Mouse (Mus musculus) liver, embryonic 14.5 days (tissue): Measurements from ENCODE around the gene Mtnr1a. TPM values are rescaled to one million over a fixed set of nuclear protein-coding genes. Genes with fewer than 3 reads are reported as not detected.

Experiments
- ATAC-seq: fragments of 200-750 bp; cut with Nextera tagmentation; 2 replicates; pipeline ENCODE4 v1.8.0; 2017; ENCODE audit warnings: moderate number of reproducible peaks, mild to moderate bottlenecking, moderate library complexity; ENCODE audit not compliant: insufficient read depth
- DNase-seq, 3 experiments: peaks; one replicate each; pipeline ENCODE4 v3.0.0-alpha.2; 2012 to 2013; ENCODE audit warnings: low read depth in 3 of 3, low spot score in 3 of 3
- H3K27ac ChIP-seq: fragments of 300-500 bp; sonication (generic); 2 replicates; pipeline ENCODE4 v1.5.1; 2014; ENCODE audit warnings: moderate library complexity, mild to moderate bottlenecking, control low read depth, inconsistent platforms
- H3K27me3 ChIP-seq: fragments of 300-500 bp; sonication (generic); 2 replicates; pipeline ENCODE4 v1.6.1; 2014; ENCODE audit warnings: mild to moderate bottlenecking, low read length, moderate library complexity; ENCODE audit not compliant: control insufficient read depth, insufficient read depth
- H3K36me3 ChIP-seq: fragments of 300-500 bp; sonication (generic); replicated peaks from 2 replicates; pipeline ENCODE4 v1.6.1; 2014; ENCODE audit warnings: low read depth; ENCODE audit not compliant: control insufficient read depth, insufficient read depth
- H3K4me1 ChIP-seq, 2 experiments: fragments of 200-500 bp in 1 of 2; fragments of 300-500 bp in 1 of 2; sonication (generic) in 1 of 2; replicated peaks; 2 replicates each; pipeline ENCODE4 v1.6.1; 2012 to 2014; ENCODE audit warnings: antibody characterized with exemption in 1 of 2, inconsistent platforms in 1 of 2, low read length in 1 of 2; ENCODE audit not compliant: control insufficient read depth in 2 of 2, insufficient read depth in 2 of 2
- H3K4me2 ChIP-seq: fragments of 300-500 bp; sonication (generic); 2 replicates; pipeline ENCODE4 v1.6.1; 2014; ENCODE audit warnings: low read depth, mild to moderate bottlenecking, control low read depth, moderate library complexity
- H3K4me3 ChIP-seq, 2 experiments: fragments of 200-500 bp in 1 of 2; fragments of 300-500 bp in 1 of 2; sonication (generic) in 1 of 2; 2 replicates each; pipeline ENCODE4 v1.5.1; 2012 to 2014; ENCODE audit warnings: low read depth in 2 of 2, low read length in 2 of 2, mild to moderate bottlenecking in 2 of 2, control low read depth in 1 of 2, inconsistent platforms in 1 of 2, moderate library complexity in 1 of 2; ENCODE audit not compliant: insufficient read depth in 1 of 2
- H3K9ac ChIP-seq: fragments of 300-500 bp; sonication (generic); replicated peaks from 2 replicates; pipeline ENCODE4 v1.6.1; 2014; ENCODE audit warnings: mild to moderate bottlenecking, control low read depth, moderate library complexity
- H3K9me3 ChIP-seq: fragments of 300-500 bp; sonication (generic); 2 replicates; pipeline ENCODE4 v1.6.1; 2016; ENCODE audit warnings: low read length, mixed read lengths; ENCODE audit not compliant: control insufficient read depth
- CTCF ChIP-seq: IDR thresholded peaks from 2 replicates; pipeline ENCODE4 v1.5.1; 2016; ENCODE audit warnings: antibody characterized with exemption, low read depth, control low read depth
- EP300 ChIP-seq: IDR thresholded peaks from 2 replicates; pipeline ENCODE4 v1.6.1; 2016; ENCODE audit warnings: antibody characterized with exemption, low read depth
- WGBS: fragments of 180-500 bp; shearing (Covaris S2); extraction: QIAGEN DNeasy Blood & Tissue Kit; methylation state at CpG from one replicate; pipeline ENCODE4 v1.1.7; 2014; ENCODE audit not compliant: insufficient replicate concordance; 5-methylcytosine and 5-hydroxymethylcytosine counted together
- polyA plus RNA-seq, 2 experiments: library from polyadenylated mRNA; depleted of rRNA in 1 of 2; stranded (reverse) in 1 of 2; unstranded in 1 of 2; fragments of >200 nt; fragmentation: Nextera tagmentation in 1 of 2; extraction: Ambion mirVana in 1 of 2; gene quantifications; 2 replicates each; pipeline versions ENCODE4 v1.2.1 to v1.2.3; 2012 to 2014

Gene Mtnr1a
- polyA plus RNA-seq, 2 experiments, result 0.02 TPM; not detected in 1

GRCm38 (mm10) chr8:45052618-45053017 is 16.3 kb upstream of the Mtnr1a start:
- no peak overlapping the region for H3K27ac ChIP-seq
- no peak overlapping the region for H3K9ac ChIP-seq
- no peaks in the 10 kb centered on the region for H3K9me3 ChIP-seq
- no peaks in the 10 kb centered on the region for H3K4me1 ChIP-seq
- no peak for DNase-seq
- H3K36me3 ChIP-seq, result no peaks in the 10 kb centered on the region
- 76% methylated on average over 9 of the region's 9 CpGs for WGBS
- no peak overlapping the region for H3K4me3 ChIP-seq
- no peak for ATAC-seq
- H3K4me2 ChIP-seq, result no peak overlapping the region
- no peaks in the 10 kb centered on the region for H3K27me3 ChIP-seq
- TF ChIP-seq CTCF (no peak), EP300 (no peak)

GRCm38 (mm10) chr8:45055500-45055899 is 13.4 kb upstream of the Mtnr1a start:
- Histone ChIP-seq H3K9ac (no peak overlapping the region), H3K27me3 (no peaks in the 10 kb centered on the region), H3K36me3 (no peaks in the 10 kb centered on the region), H3K9me3 (no peaks in the 10 kb centered on the region), H3K27ac (no peak overlapping the region), H3K4me1 (no peaks in the 10 kb centered on the region), H3K4me2 (no peak overlapping the region), H3K4me3 (no peak overlapping the region)
- 77% methylated on average over 3 of the region's 3 CpGs for WGBS
- TF ChIP-seq CTCF (no peak), EP300 (no peak)
- ATAC-seq (no peak), DNase-seq (no peak)

- DNase-seq (no peak), ATAC-seq (no peak)
- Histone ChIP-seq H3K4me2 (no peak overlapping the region), H3K4me1 (no peaks in the 10 kb centered on the region), H3K9ac (no peak overlapping the region), H3K4me3 (no peak overlapping the region), H3K27ac (no peak overlapping the region), H3K27me3 (no peaks in the 10 kb centered on the region), H3K36me3 (no peaks in the 10 kb centered on the region), H3K9me3 (no peaks in the 10 kb centered on the region)
- TF ChIP-seq CTCF, result peak; percentile 42; the same call in 1 of the 2 replicates
- TF ChIP-seq EP300, result no peak
- 20% methylated on average over 2 of the region's 3 CpGs for WGBS
These were observed 12.1 kb upstream of the Mtnr1a start for GRCm38 (mm10) chr8:45056810-45057209.

- H3K27ac ChIP-seq, result no peak overlapping the region
- no peaks in the 10 kb centered on the region for H3K36me3 ChIP-seq
- H3K4me2 ChIP-seq, result no peak overlapping the region
- H3K4me3 ChIP-seq, result no peak overlapping the region
- ATAC-seq, result no peak
- no peaks in the 10 kb centered on the region for H3K9me3 ChIP-seq
- TF ChIP-seq CTCF, result no peak
- TF ChIP-seq EP300, result no peak
- H3K27me3 ChIP-seq, result no peaks in the 10 kb centered on the region
- WGBS, result 62% methylated on average over 2 of the region's 2 CpGs
- H3K9ac ChIP-seq, result no peak overlapping the region
- no peaks in the 10 kb centered on the region; a peak in 1 of 4 replicates for H3K4me1 ChIP-seq
- no peak for DNase-seq
These were observed 8.9 kb upstream of the Mtnr1a start for GRCm38 (mm10) chr8:45060083-45060482.

- H3K27me3 ChIP-seq, result no peaks in the 10 kb centered on the region
- no peak overlapping the region for H3K4me2 ChIP-seq
- ATAC-seq (no peak), DNase-seq (no peak)
- no peak overlapping the region for H3K27ac ChIP-seq
- H3K9ac ChIP-seq, result no peak overlapping the region
- no peak for TF ChIP-seq EP300
- no peak for TF ChIP-seq CTCF
- H3K9me3 ChIP-seq, result no peaks in the 10 kb centered on the region
- 76% methylated on average over 11 of the region's 11 CpGs for WGBS
- H3K4me3 ChIP-seq, result no peak overlapping the region
- H3K4me1 ChIP-seq, result no peaks in the 10 kb centered on the region; a peak in 1 of 4 replicates
- no peaks in the 10 kb centered on the region for H3K36me3 ChIP-seq
These were observed 6.6 kb upstream of the Mtnr1a start for GRCm38 (mm10) chr8:45062311-45062710.
